Mouse (Mus musculus): ENCODE results near the gene Gm21885. TPM values are rescaled to one million over a fixed set of nuclear protein-coding genes. Genes with fewer than 3 reads are reported as not detected.

Gene Gm21885
- total and polyA plus RNA-seq, 2 experiments from 2014 or later: 0.30 TPM; not detected in 1

DNA sequence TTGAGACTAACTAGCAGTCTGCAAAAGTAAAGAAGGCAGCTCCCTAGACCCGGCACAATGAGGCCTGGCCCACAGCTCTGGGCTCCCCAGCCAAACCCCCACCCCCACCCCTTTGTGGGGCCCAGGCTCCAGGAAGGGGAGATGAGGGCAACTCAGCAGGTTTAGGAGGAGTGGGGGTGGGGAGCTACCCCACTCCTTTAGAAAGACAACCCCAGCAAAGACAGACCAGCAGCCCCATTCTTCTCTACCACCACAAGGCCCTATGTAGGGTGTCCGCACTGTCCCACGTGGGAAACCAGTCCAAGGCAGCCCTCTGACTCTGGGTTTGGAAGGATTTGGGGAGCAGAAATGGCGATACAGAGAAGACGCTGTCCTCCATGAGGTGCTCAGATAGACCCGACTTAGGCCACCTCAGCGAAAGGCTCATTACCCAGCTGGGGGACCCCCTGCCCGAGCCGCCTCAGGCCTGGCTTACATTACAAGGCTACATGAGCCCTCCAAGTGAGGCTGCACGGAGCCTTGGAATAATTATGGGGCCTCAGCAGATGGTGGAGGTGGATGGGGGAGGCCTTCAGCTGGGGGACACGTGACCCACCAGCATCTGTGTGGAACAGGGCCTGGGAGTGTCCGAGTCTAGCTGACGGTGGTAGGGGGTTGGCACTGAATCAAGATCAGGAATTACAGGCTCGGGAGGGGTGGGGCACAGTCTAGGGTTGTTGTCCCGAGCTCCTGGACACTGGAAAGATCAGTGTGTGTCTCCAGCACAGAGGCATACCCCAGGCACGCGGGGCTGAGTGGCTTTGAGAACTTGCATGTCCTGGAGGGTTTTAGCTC is 35.5 kb upstream of the Gm21885 start, which contains the start of gene Wfikkn2:
TSS of gene Wfikkn2 (minus strand) at position 51 of the 834 bp plus-strand sequence.
- H3K4me3 ChIP-seq (ENCODE audit: low read depth, low read length): no peak within 1 kb of the TSS
- WGBS: 61% methylated on average over 17 of the region's 17 CpGs
- no peak within 1 kb of the TSS for H3K9ac ChIP-seq (replicated peaks; ENCODE audit: low read depth, low read length)
- peaks cover 12% of the 10 kb centered on the region; the same call in 1 of the 2 replicates for H3K4me1 ChIP-seq (ENCODE audit: control insufficient read depth, insufficient read depth)
- DNase-seq (ENCODE audit: low spot score): no peak
- H3K27ac ChIP-seq (ENCODE audit: low read depth): no peak within 1 kb of the TSS
- H3K36me3 ChIP-seq (replicated peaks; ENCODE audit: control insufficient read depth, insufficient read depth, low read length): no peaks in the 10 kb centered on the region
- ATAC-seq (ENCODE audit: insufficient read depth, low read depth): no peak
- no peak for TF ChIP-seq CTCF (IDR thresholded peaks at IDR 0.05; ENCODE audit: low read depth)
- no peak for TF ChIP-seq EP300 (IDR thresholded peaks at IDR 0.05; ENCODE audit: low read depth)
- 0 out of 2 replicates have a peak, but pooled peaks cover 4% of the 10 kb centered on the region for H3K27me3 ChIP-seq (ENCODE audit: control insufficient read depth, insufficient read depth, low read length)
- H3K9me3 ChIP-seq (replicated peaks; ENCODE audit: control insufficient read depth, low read length): no peaks in the 10 kb centered on the region
- H3K4me2 ChIP-seq (ENCODE audit: low read depth, low read length): no peak within 1 kb of the TSS

- Histone ChIP-seq H3K27ac (ENCODE audit: low read depth) (no peak overlapping the region), H3K36me3 (replicated peaks; ENCODE audit: control insufficient read depth, insufficient read depth, low read length) (no peaks in the 10 kb centered on the region), H3K9me3 (replicated peaks; ENCODE audit: control insufficient read depth, low read length) (no peaks in the 10 kb centered on the region), H3K4me1 (ENCODE audit: control insufficient read depth, insufficient read depth) (peaks cover 12% of the 10 kb centered on the region; the same call in 1 of the 2 replicates), H3K27me3 (ENCODE audit: control insufficient read depth, insufficient read depth, low read length) (0 out of 2 replicates have a peak, but pooled peaks cover 4% of the 10 kb centered on the region), H3K4me3 (ENCODE audit: low read depth, low read length) (no peak overlapping the region), H3K9ac (replicated peaks; ENCODE audit: low read depth, low read length) (no peak overlapping the region), H3K4me2 (ENCODE audit: low read depth, low read length) (no peak overlapping the region)
- 66% methylated on average over 8 of the region's 8 CpGs for whole genome bisulfite sequencing
- DNase-seq (ENCODE audit: low spot score) (no peak), ATAC-seq (ENCODE audit: insufficient read depth, low read depth) (no peak)
- TF ChIP-seq CTCF (IDR thresholded peaks at IDR 0.05; ENCODE audit: low read depth): no peak
Measured at GRCm38 (mm10) chr11:94246789-94247061, 34.9 kb upstream of the Gm21885 start.

DNA sequence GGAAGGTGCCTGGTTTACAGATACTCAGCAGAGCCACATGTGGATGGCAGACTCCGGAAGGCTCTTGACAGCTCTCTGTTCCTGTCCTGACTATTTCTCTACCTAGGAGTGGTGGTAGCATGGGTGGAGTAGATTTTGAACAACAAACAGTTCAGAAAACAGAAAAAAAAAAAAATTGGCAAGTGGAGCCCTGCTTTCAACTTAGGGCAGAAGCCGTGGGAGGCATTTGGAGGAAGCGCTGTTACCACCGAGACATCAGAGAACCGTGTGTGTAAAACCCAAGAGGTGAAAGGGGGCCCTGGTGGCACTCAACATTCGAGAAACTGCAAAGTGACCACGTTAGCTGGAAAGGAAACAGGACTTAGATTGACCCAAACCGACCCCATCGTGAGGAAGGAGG is 28.5 kb upstream of the Gm21885 start:
- H3K27ac ChIP-seq (ENCODE audit: low read depth): no peak overlapping the region
- no peak overlapping the region for H3K4me3 ChIP-seq (ENCODE audit: low read depth, low read length)
- no peak overlapping the region for H3K4me2 ChIP-seq (ENCODE audit: low read depth, low read length)
- no peaks in the 10 kb centered on the region for H3K9me3 ChIP-seq (replicated peaks; ENCODE audit: control insufficient read depth, low read length)
- WGBS: 72% methylated on average over 9 of the region's 9 CpGs
- no peaks in the 10 kb centered on the region for H3K4me1 ChIP-seq (ENCODE audit: control insufficient read depth, insufficient read depth)
- no peak for ATAC-seq (ENCODE audit: insufficient read depth, low read depth)
- H3K27me3 ChIP-seq (ENCODE audit: control insufficient read depth, insufficient read depth, low read length): no peaks in the 10 kb centered on the region
- TF ChIP-seq CTCF (IDR thresholded peaks at IDR 0.05; ENCODE audit: low read depth) (no peak), EP300 (IDR thresholded peaks at IDR 0.05; ENCODE audit: low read depth) (no peak)
- H3K9ac ChIP-seq (replicated peaks; ENCODE audit: low read depth, low read length): no peak overlapping the region
- DNase-seq (ENCODE audit: low spot score): no peak
- no peaks in the 10 kb centered on the region for H3K36me3 ChIP-seq (replicated peaks; ENCODE audit: control insufficient read depth, insufficient read depth, low read length)

- no peaks in the 10 kb centered on the region for H3K36me3 ChIP-seq (replicated peaks; ENCODE audit: control insufficient read depth, insufficient read depth, low read length)
- H3K4me2 ChIP-seq (ENCODE audit: low read depth, low read length): no peak overlapping the region
- TF ChIP-seq CTCF (IDR thresholded peaks at IDR 0.05; ENCODE audit: low read depth) (no peak), EP300 (IDR thresholded peaks at IDR 0.05; ENCODE audit: low read depth) (no peak)
- H3K4me1 ChIP-seq (ENCODE audit: control insufficient read depth, insufficient read depth): no peaks in the 10 kb centered on the region
- H3K27me3 ChIP-seq (ENCODE audit: control insufficient read depth, insufficient read depth, low read length): no peaks in the 10 kb centered on the region
- WGBS: 78% methylated on average over 10 of the region's 10 CpGs
- H3K9ac ChIP-seq (replicated peaks; ENCODE audit: low read depth, low read length): no peak overlapping the region
- ATAC-seq (ENCODE audit: insufficient read depth, low read depth) (no peak), DNase-seq (ENCODE audit: low spot score) (no peak)
- no peak overlapping the region for H3K4me3 ChIP-seq (ENCODE audit: low read depth, low read length)
- no peak overlapping the region for H3K27ac ChIP-seq (ENCODE audit: low read depth)
- no peaks in the 10 kb centered on the region for H3K9me3 ChIP-seq (replicated peaks; ENCODE audit: control insufficient read depth, low read length)
Measured at GRCm38 (mm10) chr11:94253691-94254090, 28.0 kb upstream of the Gm21885 start.

DNA sequence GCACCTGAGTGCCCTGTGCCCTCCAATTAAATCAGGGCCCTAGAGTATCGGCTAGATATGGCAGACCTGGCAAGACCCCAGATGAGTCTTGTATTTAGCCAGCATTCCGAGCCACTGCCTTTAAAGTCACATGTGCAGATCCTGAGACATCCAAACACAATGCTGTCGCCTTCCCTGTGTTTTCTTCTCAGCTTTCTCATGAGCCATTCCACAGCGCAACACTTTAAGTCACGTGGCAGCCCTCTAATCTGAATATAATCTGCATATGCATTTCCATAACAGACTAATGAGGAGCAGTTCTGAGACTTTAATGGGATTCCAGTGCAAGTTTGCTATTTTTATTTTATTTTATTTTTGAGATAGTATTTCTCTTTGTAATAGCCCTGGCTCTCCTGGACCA is 25.9 kb upstream of the Gm21885 start:
- TF ChIP-seq EP300 (IDR thresholded peaks at IDR 0.05; ENCODE audit: low read depth): no peak
- TF ChIP-seq CTCF (IDR thresholded peaks at IDR 0.05; ENCODE audit: low read depth): no peak
- no peaks in the 10 kb centered on the region for H3K27me3 ChIP-seq (ENCODE audit: control insufficient read depth, insufficient read depth, low read length)
- no peak overlapping the region for H3K27ac ChIP-seq (ENCODE audit: low read depth)
- H3K4me3 ChIP-seq (ENCODE audit: low read depth, low read length): no peak overlapping the region
- no peaks in the 10 kb centered on the region for H3K36me3 ChIP-seq (replicated peaks; ENCODE audit: control insufficient read depth, insufficient read depth, low read length)
- H3K4me2 ChIP-seq (ENCODE audit: low read depth, low read length): no peak overlapping the region
- H3K9ac ChIP-seq (replicated peaks; ENCODE audit: low read depth, low read length): no peak overlapping the region
- ATAC-seq (ENCODE audit: insufficient read depth, low read depth): no peak
- no peaks in the 10 kb centered on the region for H3K9me3 ChIP-seq (replicated peaks; ENCODE audit: control insufficient read depth, low read length)
- 65% methylated on average over 5 of the region's 5 CpGs for WGBS
- DNase-seq (ENCODE audit: low spot score): no peak
- H3K4me1 ChIP-seq (ENCODE audit: control insufficient read depth, insufficient read depth): no peaks in the 10 kb centered on the region

GRCm38 (mm10) chr11:94257987-94258386 is 23.7 kb upstream of the Gm21885 start:
- ATAC-seq (ENCODE audit: insufficient read depth, low read depth): no peak
- TF ChIP-seq CTCF (IDR thresholded peaks at IDR 0.05; ENCODE audit: low read depth) (no peak), EP300 (IDR thresholded peaks at IDR 0.05; ENCODE audit: low read depth) (no peak)
- H3K4me2 ChIP-seq (ENCODE audit: low read depth, low read length): no peak overlapping the region
- peak; percentile 39 for DNase-seq (ENCODE audit: low spot score)
- H3K9me3 ChIP-seq (replicated peaks; ENCODE audit: control insufficient read depth, low read length): no peaks in the 10 kb centered on the region
- H3K27ac ChIP-seq (ENCODE audit: low read depth): no peak overlapping the region
- H3K4me3 ChIP-seq (ENCODE audit: low read depth, low read length): no peak overlapping the region
- no peaks in the 10 kb centered on the region for H3K36me3 ChIP-seq (replicated peaks; ENCODE audit: control insufficient read depth, insufficient read depth, low read length)
- 44% methylated on average over 14 of the region's 14 CpGs for WGBS
- H3K27me3 ChIP-seq (ENCODE audit: control insufficient read depth, insufficient read depth, low read length): no peaks in the 10 kb centered on the region
- no peak overlapping the region for H3K9ac ChIP-seq (replicated peaks; ENCODE audit: low read depth, low read length)
- H3K4me1 ChIP-seq (ENCODE audit: control insufficient read depth, insufficient read depth): no peaks in the 10 kb centered on the region
